Comparison of ENCODE assay signal across 23 mouse cellular contexts in genomic region chr1:163672866-163673265, GRCm38 (mm10). TPM values are rescaled to one million over a fixed set of nuclear protein-coding genes. Genes with fewer than 3 reads are reported as not detected.
DNase-seq lines count a peak whose midpoint lies in the region; ATAC-seq and TF ChIP-seq lines count a peak whose summit lies in the region.
"Had no signal": no experiment of that assay in that cellular context is flagged by ENCODE, and none has a peak within 500 bp of the region (broad histone marks: within the 10 kb centered on the region; RNA-seq: fewer than 3 reads in every experiment).

No protein-coding gene starts in this region.

- no peak for ATAC-seq in embryonic facial prominence, embryonic 14.5 days (ENCODE audit: low read depth)
- no peak for ATAC-seq in kidney, postnatal 0 days (replicated peaks; ENCODE audit: low FRiP score, low read depth)
- ATAC-seq in limb, embryonic 13.5 days (ENCODE audit: low FRiP score, low read depth), result no peak
- ATAC-seq: CD4-positive, CD25-positive, alpha-beta regulatory T cell, adult 4 months; forebrain, embryonic 14.5 days had no signal

- WGBS in embryonic facial prominence, embryonic 14.5 days, result 77% methylated on average over 3 of the region's 3 CpGs
- 94% methylated on average over 3 of the region's 3 CpGs for WGBS in embryonic facial prominence, embryonic 10.5 days
- 76% methylated on average over 3 of the region's 3 CpGs for WGBS in kidney, postnatal 0 days
- 64% methylated on average over 3 of the region's 3 CpGs for WGBS in limb, embryonic 13.5 days
- WGBS in limb, embryonic 10.5 days, result 93% methylated on average over 3 of the region's 3 CpGs

- H3K27ac ChIP-seq in embryonic facial prominence, embryonic 14.5 days (replicated peaks; ENCODE audit: low read depth, low read length), result no peak overlapping the region
- no peak overlapping the region for H3K27ac ChIP-seq in embryonic facial prominence, embryonic 10.5 days (replicated peaks)
- peak overlapping the region; percentile 25; the same call in 1 of the 2 replicates for H3K27ac ChIP-seq in kidney, postnatal 0 days
- 0 out of 2 replicates have a peak overlapping the region, but pooled peaks have one; percentile 1 for H3K27ac ChIP-seq in limb, embryonic 13.5 days
- H3K27ac ChIP-seq in limb, embryonic 10.5 days, result no peak overlapping the region
- H3K27ac ChIP-seq: embryonic facial prominence, embryonic 15.5 days; forebrain, embryonic 10.5 days; heart, embryonic 13.5 days; hindbrain, embryonic 15.5 days had no signal

- no peaks in the 10 kb centered on the region for H3K27me3 ChIP-seq in embryonic facial prominence, embryonic 14.5 days (replicated peaks; ENCODE audit: control insufficient read depth, insufficient read depth, low read length)
- no peaks in the 10 kb centered on the region for H3K27me3 ChIP-seq in embryonic facial prominence, embryonic 10.5 days (replicated peaks; ENCODE audit: low read depth, poor library complexity, severe bottlenecking)
- H3K27me3 ChIP-seq in kidney, postnatal 0 days (ENCODE audit: insufficient read depth, low read length), result no peaks in the 10 kb centered on the region
- H3K27me3 ChIP-seq in limb, embryonic 13.5 days, result no peaks in the 10 kb centered on the region
- H3K27me3 ChIP-seq in limb, embryonic 10.5 days (ENCODE audit: low read depth, poor library complexity, severe bottlenecking), result no peaks in the 10 kb centered on the region
- H3K27me3 ChIP-seq: embryonic facial prominence, embryonic 15.5 days; heart, embryonic 13.5 days; hindbrain, embryonic 15.5 days had no signal

- H3K9me3 ChIP-seq in embryonic facial prominence, embryonic 14.5 days (ENCODE audit: control insufficient read depth, low read length), result no peaks in the 10 kb centered on the region
- H3K9me3 ChIP-seq in embryonic facial prominence, embryonic 10.5 days, result no peaks in the 10 kb centered on the region
- H3K9me3 ChIP-seq in kidney, postnatal 0 days (replicated peaks; ENCODE audit: low read length), result no peaks in the 10 kb centered on the region
- no peaks in the 10 kb centered on the region for H3K9me3 ChIP-seq in limb, embryonic 13.5 days
- no peaks in the 10 kb centered on the region for H3K9me3 ChIP-seq in limb, embryonic 10.5 days (replicated peaks)
- H3K9me3 ChIP-seq: embryonic facial prominence, embryonic 15.5 days; forebrain, embryonic 10.5 days; G1E; heart, embryonic 13.5 days; hindbrain, embryonic 15.5 days had no signal

- no peaks in the 10 kb centered on the region for H3K4me1 ChIP-seq in embryonic facial prominence, embryonic 14.5 days (ENCODE audit: control insufficient read depth, insufficient read depth, low read length)
- H3K4me1 ChIP-seq in embryonic facial prominence, embryonic 10.5 days, result 0 out of 2 replicates have a peak, but pooled peaks cover 9% of the 10 kb centered on the region
- H3K4me1 ChIP-seq in kidney, postnatal 0 days (replicated peaks; ENCODE audit: insufficient read depth, low read length), result no peaks in the 10 kb centered on the region
- peaks cover 24% of the 10 kb centered on the region for H3K4me1 ChIP-seq in limb, embryonic 13.5 days
- H3K4me1 ChIP-seq in limb, embryonic 10.5 days, result peaks cover 20% of the 10 kb centered on the region
- H3K4me1 ChIP-seq: embryonic facial prominence, embryonic 15.5 days; heart, embryonic 13.5 days; hindbrain, embryonic 15.5 days had no signal

- TF ChIP-seq CTCF in kidney, postnatal 0 days (IDR thresholded peaks at IDR 0.05; ENCODE audit: low read depth), result no peak

- H3K4me2 ChIP-seq in embryonic facial prominence, embryonic 14.5 days (ENCODE audit: low read depth, low read length), result no peak overlapping the region
- H3K4me2 ChIP-seq in kidney, postnatal 0 days (ENCODE audit: low read length), result no peak overlapping the region
- H3K4me2 ChIP-seq in limb, embryonic 13.5 days (replicated peaks), result no peak overlapping the region
- H3K4me2 ChIP-seq: embryonic facial prominence, embryonic 15.5 days; heart, embryonic 13.5 days; hindbrain, embryonic 15.5 days had no signal

- H3K9ac ChIP-seq in embryonic facial prominence, embryonic 14.5 days (ENCODE audit: low read depth, low read length), result no peak overlapping the region
- H3K9ac ChIP-seq in kidney, postnatal 0 days (ENCODE audit: low read depth, low read length), result no peak overlapping the region
- no peak overlapping the region for H3K9ac ChIP-seq in limb, embryonic 13.5 days
- H3K9ac ChIP-seq: embryonic facial prominence, embryonic 15.5 days; heart, embryonic 13.5 days; hindbrain, embryonic 15.5 days had no signal

- no peaks in the 10 kb centered on the region for H3K36me3 ChIP-seq in embryonic facial prominence, embryonic 14.5 days (ENCODE audit: control insufficient read depth, insufficient read depth, low read length)
- H3K36me3 ChIP-seq in embryonic facial prominence, embryonic 10.5 days (replicated peaks), result no peaks in the 10 kb centered on the region
- H3K36me3 ChIP-seq in kidney, postnatal 0 days (ENCODE audit: insufficient read depth, low read length), result no peaks in the 10 kb centered on the region
- no peaks in the 10 kb centered on the region for H3K36me3 ChIP-seq in limb, embryonic 13.5 days
- no peaks in the 10 kb centered on the region for H3K36me3 ChIP-seq in limb, embryonic 10.5 days
- H3K36me3 ChIP-seq: embryonic facial prominence, embryonic 15.5 days; forebrain, embryonic 10.5 days; G1E; heart, embryonic 13.5 days; hindbrain, embryonic 15.5 days had no signal

- no peak overlapping the region for H3K4me3 ChIP-seq in embryonic facial prominence, embryonic 14.5 days (ENCODE audit: low read depth, low read length)
- no peak overlapping the region for H3K4me3 ChIP-seq in embryonic facial prominence, embryonic 10.5 days
- H3K4me3 ChIP-seq in kidney, postnatal 0 days (replicated peaks; ENCODE audit: low read depth, low read length), result no peak overlapping the region
- H3K4me3 ChIP-seq in limb, embryonic 13.5 days, result no peak overlapping the region
- no peak overlapping the region for H3K4me3 ChIP-seq in limb, embryonic 10.5 days
- H3K4me3 ChIP-seq: embryonic facial prominence, embryonic 15.5 days; erythroblast, embryonic 14.5 days; forebrain, embryonic 10.5 days; heart, embryonic 13.5 days; hindbrain, embryonic 15.5 days had no signal

- DNase-seq in embryonic facial prominence, embryonic 14.5 days (ENCODE audit: low spot score), result peak; percentile 37
- DNase-seq in embryonic facial prominence, embryonic 10.5 days (ENCODE audit: low spot score), result no peak
- DNase-seq in kidney, postnatal 0 days (ENCODE audit: low spot score), result peak; percentile 66
- DNase-seq in kidney, adult 8-10 months, result no peak
- DNase-seq in limb, embryonic 10.5 days (ENCODE audit: low spot score), result no peak
- no peak for DNase-seq in gastrocnemius, postnatal 4 days (ENCODE audit: low spot score in 2 of 2)
- DNase-seq: adrenal gland, postnatal 14 days; B cell, adult 2 months; cerebellum, adult 18-20 months; cerebellum, adult 9-11 months; cerebellum, postnatal 36 days; gastrocnemius, postnatal 10 days; heart, postnatal 36 days had no signal

RNA-seq across cellular contexts. Expression of gene Mettl11b, which starts 52.2 kb away (rescaled TPM):
- 0.67 and 1.5 TPM in 2 replicates for polyA plus RNA-seq in embryonic facial prominence, embryonic 14.5 days (2014; fragmentation: Nextera tagmentation; extraction: Ambion mirVana)
- polyA plus RNA-seq in embryonic facial prominence, embryonic 10.5 days (2016; fragmentation: Nextera tagmentation; extraction: Ambion mirVana), result 0.14 and 0.45 TPM in 2 replicates
- 0.18 and 0.22 TPM in 2 replicates for polyA plus RNA-seq in kidney, postnatal 0 days (2015; fragmentation: Nextera tagmentation; extraction: Ambion mirVana)
- polyA plus RNA-seq in limb, embryonic 13.5 days (2015; fragmentation: Nextera tagmentation; extraction: Ambion mirVana), result 0.18 TPM in 1 of 2 replicates, not detected in the other
- 0.08 TPM in 1 of 2 replicates, not detected in the other for polyA plus RNA-seq in limb, embryonic 10.5 days (2016; fragmentation: Nextera tagmentation; extraction: Ambion mirVana)
- total RNA-seq in gastrocnemius, postnatal 4 days (2021), result 10 to 100 TPM; 31.3 to 32.6 TPM
- total RNA-seq: adrenal gland, adult 18-20 months; adrenal gland, postnatal 14 days; G1E had no signal
- polyA plus RNA-seq: CD4-positive, CD25-positive, alpha-beta regulatory T cell, adult 4 months; erythroblast, embryonic 14.5 days; G1E; heart, embryonic 13.5 days had no signal

Comparison
In these comparisons a context has a peak if more than half of its experiments do, and no peak if none do; other contexts are left out.
1. DNase-seq: peak in embryonic facial prominence, embryonic 14.5 days (single experiment) and kidney, postnatal 0 days (single experiment); none in embryonic facial prominence, embryonic 10.5 days (single experiment), kidney, adult 8-10 months (0 of 2), limb, embryonic 10.5 days (single experiment) and gastrocnemius, postnatal 4 days (0 of 2).
2. H3K27ac ChIP-seq: peak in kidney, postnatal 0 days (single experiment) and limb, embryonic 13.5 days (single experiment); none in embryonic facial prominence, embryonic 14.5 days (single experiment), embryonic facial prominence, embryonic 10.5 days (single experiment) and limb, embryonic 10.5 days (single experiment).